Mouse (Mus musculus) ovary, adult 2 months (tissue): Measurements from ENCODE around the gene Blvra. TPM values are rescaled to one million over a fixed set of nuclear protein-coding genes. Genes with fewer than 3 reads are reported as not detected.

Source experiments
- polyA plus RNA-seq: library from polyadenylated mRNA; depleted of rRNA; stranded (reverse); fragments of >200 nt; gene quantifications from 2 replicates; pipeline ENCODE4 v1.2.3, GENCODE M21; 2012; rRNA removed

The Blvra gene
- 4.9 and 5.1 TPM in 2 replicates for polyA plus RNA-seq

GRCm38 (mm10) chr2:127070435-127070841, at the start of gene Blvra:
Gene Blvra, plus strand, starts transcription at chr2:127070665.

GRCm38 (mm10) chr2:127133621-127134461, 63.4 kb downstream of the Blvra start, which contains the start of gene Ncaph:
Gene Ncaph, minus strand, starts transcription at chr2:127133954.

GRCm38 (mm10) chr2:127143158-127144063, 72.9 kb downstream of the Blvra start, which contains the start of gene Itpripl1:
Gene Itpripl1, minus strand, starts transcription at chr2:127143442.

Other genes with a start within 250 kb of the Blvra start
- 2.4 and 2.6 TPM in 2 replicates for gene Trpm7, start 194.4 kb upstream of the Blvra start, polyA plus RNA-seq
- 9.0 and 9.7 TPM in 2 replicates for gene Sppl2a, start 137.4 kb upstream of the Blvra start, polyA plus RNA-seq
- gene Ap4e1, start 61.9 kb upstream of the Blvra start, polyA plus RNA-seq, result 1.3 and 1.7 TPM in 2 replicates
- 1.6 and 3.1 TPM in 2 replicates for gene Ncaph, start 63.3 kb downstream of the Blvra start, polyA plus RNA-seq
- gene Itpripl1, start 72.8 kb downstream of the Blvra start, polyA plus RNA-seq, result 8.0 and 11.8 TPM in 2 replicates
- gene 1810024B03Rik, start 137.6 kb downstream of the Blvra start, polyA plus RNA-seq, result 0.35 and 0.85 TPM in 2 replicates
- 50.0 and 62.6 TPM in 2 replicates for gene Snrnp200, start 137.7 kb downstream of the Blvra start, polyA plus RNA-seq
- 39.8 and 56.5 TPM in 2 replicates for gene Ciao1, start 177.2 kb downstream of the Blvra start, polyA plus RNA-seq
- 151 and 158 TPM in 2 replicates for gene Tmem127, start 177.2 kb downstream of the Blvra start, polyA plus RNA-seq
- gene Stard7, start 199.6 kb downstream of the Blvra start, polyA plus RNA-seq, result 73.2 and 130 TPM in 2 replicates